Mouse (Mus musculus) heart, adult 2 months (tissue): ENCODE data around the gene Trpv2. TPM values are rescaled to one million over a fixed set of nuclear protein-coding genes. Genes with fewer than 3 reads are reported as not detected.

ENCODE experiments used
- DNase-seq, 2 experiments: peaks; one replicate each; pipeline ENCODE4 v3.0.0; 2021
- H3K27ac ChIP-seq: fragments of 200-600 bp; 2 replicates; pipeline ENCODE4 v1.8.1; 2022
- H3K27me3 ChIP-seq: fragments of 200-500 bp; 2 replicates; pipeline ENCODE4 v1.6.1; 2012; ENCODE audit warnings: mild to moderate bottlenecking, low read length, inconsistent platforms, mixed read lengths; ENCODE audit not compliant: control insufficient read depth, insufficient read depth
- H3K36me3 ChIP-seq: fragments of 200-500 bp; 2 replicates; pipeline ENCODE4 v1.6.1; 2012; ENCODE audit warnings: low read length, inconsistent platforms; ENCODE audit not compliant: control insufficient read depth, insufficient read depth
- H3K4me1 ChIP-seq: fragments of 200-500 bp; 2 replicates; pipeline ENCODE4 v1.6.1; 2011; ENCODE audit warnings: low read length; ENCODE audit not compliant: control insufficient read depth, insufficient read depth
- H3K4me3 ChIP-seq: fragments of 200-600 bp; 2 replicates; pipeline ENCODE4 v1.8.1; 2022
- H3K79me2 ChIP-seq: fragments of 200-500 bp; replicated peaks from 2 replicates; pipeline ENCODE4 v1.6.1; 2012; ENCODE audit warnings: mild to moderate bottlenecking, inconsistent platforms, low read length, moderate library complexity, mixed read lengths; ENCODE audit not compliant: control insufficient read depth, insufficient read depth
- H3K9ac ChIP-seq: fragments of 200-500 bp; 2 replicates; pipeline ENCODE4 v1.6.1; 2012; ENCODE audit warnings: low read depth, mild to moderate bottlenecking, control low read depth, inconsistent platforms, low read length, mixed read lengths
- CTCF ChIP-seq: fragments of 200-600 bp; IDR thresholded peaks from 2 replicates; pipeline ENCODE4 v1.8.1; 2022; ENCODE audit warnings: antibody characterized with exemption, mild to moderate bottlenecking, moderate library complexity
- EP300 ChIP-seq: fragments of 200-500 bp; IDR thresholded peaks from 2 replicates; pipeline ENCODE4 v1.6.1; 2011; ENCODE audit warnings: low read depth, low read length, control low read depth; ENCODE audit not compliant: insufficient read depth
- POLR2A ChIP-seq: fragments of 200-500 bp; IDR thresholded peaks from 2 replicates; pipeline ENCODE4 v1.6.1; 2011; ENCODE audit warnings: mild to moderate bottlenecking, low read depth, low read length, control low read depth; ENCODE audit not compliant: insufficient read depth
- WGBS: fragments of 180-500 bp; shearing (Covaris S2); methylation state at CpG from one replicate; pipeline ENCODE4 v1.1.7; 2018; 5-methylcytosine and 5-hydroxymethylcytosine counted together
- intact Hi-C: fragments of 180-260 bp; cut with DNase I; formaldehyde crosslinking; loops from one replicate; pipeline ENCODE4 v1.15.1; 2025
- polyA plus RNA-seq: library from polyadenylated mRNA; depleted of rRNA; stranded (reverse); fragments of >200 nt; gene quantifications from 2 replicates; pipeline ENCODE4 v1.2.3, GENCODE M21; 2012
- total RNA-seq, 2 experiments: library from RNA; stranded (reverse); gene quantifications; 2 replicates each; pipeline ENCODE4 v1.2.3; 2021

Gene Trpv2
- total and polyA plus RNA-seq, 3 experiments: 2.6 to 4.6 (median 3.5) TPM

DNA sequence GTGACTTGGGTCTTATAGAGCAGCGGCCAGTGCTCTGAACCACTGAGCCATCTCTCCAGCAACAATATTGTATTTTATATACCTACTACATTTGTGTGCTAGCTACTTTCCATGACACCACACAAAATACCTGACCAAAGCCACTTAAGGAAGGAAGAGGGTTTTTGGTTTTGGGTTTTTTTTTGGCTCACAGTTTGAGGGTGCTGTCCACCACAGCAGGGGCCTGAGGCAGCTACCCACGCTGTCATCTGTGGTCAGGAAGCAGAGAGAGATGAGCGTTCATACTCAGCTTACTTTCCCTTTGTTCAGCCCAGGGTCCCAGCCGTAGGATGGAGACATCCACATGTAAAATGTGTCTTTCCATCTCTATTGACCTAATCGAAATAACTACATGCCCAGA, 12.7 kb downstream of the Trpv2 start:
- intact Hi-C loops: no loop called here
- Histone ChIP-seq H3K79me2 (no peaks in the 10 kb centered on the region), H3K9ac (no peak overlapping the region), H3K27me3 (no peaks in the 10 kb centered on the region), H3K4me3 (no peak overlapping the region), H3K36me3 (no peaks in the 10 kb centered on the region), H3K27ac (no peak overlapping the region), H3K4me1 (no peaks in the 10 kb centered on the region; the same call in 1 of the 2 replicates)
- TF ChIP-seq EP300: no peak
- no peak for TF ChIP-seq CTCF
- TF ChIP-seq POLR2A: no peak
- 84% methylated on average over 5 of the region's 5 CpGs for WGBS
- no peak for DNase-seq

- Histone ChIP-seq H3K27me3 (no peaks in the 10 kb centered on the region), H3K9ac (no peak overlapping the region), H3K27ac (no peak overlapping the region), H3K4me1 (no peaks in the 10 kb centered on the region; the same call in 1 of the 2 replicates), H3K79me2 (no peaks in the 10 kb centered on the region), H3K36me3 (no peaks in the 10 kb centered on the region), H3K4me3 (no peak overlapping the region)
- DNase-seq: no peak
- intact Hi-C loops: no loop called here
- WGBS: 89% methylated on average over 10 of the region's 10 CpGs
- TF ChIP-seq POLR2A (no peak), CTCF (no peak), EP300 (no peak)
These were observed 15.1 kb downstream of the Trpv2 start for GRCm38 (mm10) chr11:62589391-62589790.

- DNase-seq: no peak
- H3K4me3 ChIP-seq: no peak overlapping the region
- no peak overlapping the region for H3K9ac ChIP-seq
- TF ChIP-seq CTCF: no peak
- no peak for TF ChIP-seq POLR2A
- no peak for TF ChIP-seq EP300
- intact Hi-C loops: no loop called here
- H3K36me3 ChIP-seq: no peaks in the 10 kb centered on the region
- no peaks in the 10 kb centered on the region for H3K27me3 ChIP-seq
- WGBS: 95% methylated on average over 2 of the region's 2 CpGs
- H3K79me2 ChIP-seq: no peaks in the 10 kb centered on the region
- no peaks in the 10 kb centered on the region; the same call in 1 of the 2 replicates for H3K4me1 ChIP-seq
- H3K27ac ChIP-seq: no peak overlapping the region
These were observed 16.7 kb downstream of the Trpv2 start for GRCm38 (mm10) chr11:62591026-62591425.

- Histone ChIP-seq H3K79me2 (no peaks in the 10 kb centered on the region), H3K27ac (no peak overlapping the region), H3K4me1 (no peaks in the 10 kb centered on the region; the same call in 1 of the 2 replicates), H3K27me3 (no peaks in the 10 kb centered on the region), H3K9ac (no peak overlapping the region), H3K4me3 (no peak overlapping the region), H3K36me3 (no peaks in the 10 kb centered on the region)
- no peak for DNase-seq
- intact Hi-C loops: no loop called here
- WGBS: 43% methylated on average over 8 of the region's 8 CpGs
- TF ChIP-seq CTCF: no peak
- TF ChIP-seq EP300: no peak
- TF ChIP-seq POLR2A: no peak
These were observed 17.8 kb downstream of the Trpv2 start for GRCm38 (mm10) chr11:62591904-62592575.

- Histone ChIP-seq H3K79me2 (no peaks in the 10 kb centered on the region; the same call in 1 of the 2 replicates), H3K4me1 (peaks cover 1% of the 10 kb centered on the region; the same call in 1 of the 2 replicates), H3K27me3 (no peaks in the 10 kb centered on the region), H3K36me3 (no peaks in the 10 kb centered on the region), H3K27ac (no peak overlapping the region), H3K4me3 (no peak overlapping the region), H3K9ac (no peak overlapping the region)
- intact Hi-C loops: no loop called here
- no peak for DNase-seq
- 58% methylated on average over 4 of the region's 4 CpGs for WGBS
- TF ChIP-seq POLR2A (no peak), CTCF (no peak), EP300 (no peak)
These were observed 24.3 kb downstream of the Trpv2 start for GRCm38 (mm10) chr11:62598571-62598970.
